Mouse (Mus musculus) forebrain, postnatal 0 days (tissue): ENCODE results near the gene Pam. TPM values are rescaled to one million over a fixed set of nuclear protein-coding genes. Genes with fewer than 3 reads are reported as not detected.

Experiments
- ATAC-seq: fragments of 200-750 bp; cut with Nextera tagmentation; 2 replicates; pipeline ENCODE4 v1.8.0; 2017; ENCODE audit warnings: mild to moderate bottlenecking, moderate library complexity
- DNase-seq: peaks from one replicate; pipeline ENCODE4 v3.0.0-alpha.2; 2015
- H3K27ac ChIP-seq: fragments of 300-500 bp; sonication (generic); 2 replicates; pipeline ENCODE4 v1.5.1; 2014; ENCODE audit warnings: low read depth, mild to moderate bottlenecking, antibody characterized with exemption, low read length, moderate library complexity, mixed read lengths
- H3K27me3 ChIP-seq: fragments of 300-500 bp; sonication (generic); 2 replicates; pipeline ENCODE4 v1.6.1; 2014; ENCODE audit warnings: mild to moderate bottlenecking, low read length, mixed read lengths; ENCODE audit not compliant: insufficient read depth
- H3K36me3 ChIP-seq: fragments of 300-500 bp; sonication (generic); 2 replicates; pipeline ENCODE4 v1.6.1; 2014; ENCODE audit warnings: mild to moderate bottlenecking, moderate library complexity; ENCODE audit not compliant: insufficient read depth
- H3K4me1 ChIP-seq: fragments of 300-500 bp; sonication (generic); 2 replicates; pipeline ENCODE4 v1.6.1; 2014; ENCODE audit warnings: antibody characterized with exemption; ENCODE audit not compliant: insufficient read depth
- H3K4me2 ChIP-seq: fragments of 300-500 bp; sonication (generic); 2 replicates; pipeline ENCODE4 v1.6.1; 2014; ENCODE audit warnings: low read depth, mild to moderate bottlenecking, moderate library complexity
- H3K4me3 ChIP-seq: fragments of 300-500 bp; sonication (generic); 2 replicates; pipeline ENCODE4 v1.5.1; 2014; ENCODE audit warnings: low read depth, low read length, mixed read lengths
- H3K9ac ChIP-seq: fragments of 300-500 bp; sonication (generic); 2 replicates; pipeline ENCODE4 v1.6.1; 2014; ENCODE audit warnings: mild to moderate bottlenecking
- H3K9me3 ChIP-seq: fragments of 300-500 bp; sonication (generic); 2 replicates; pipeline ENCODE4 v1.6.1; 2016; ENCODE audit warnings: low read length
- CTCF ChIP-seq: sonication (generic); IDR thresholded peaks from 2 replicates; pipeline ENCODE4 v1.5.1; 2016; ENCODE audit warnings: antibody characterized with exemption, control low read depth, low read depth
- WGBS: fragments of 180-500 bp; shearing (Covaris S2); extraction: QIAGEN DNeasy Blood & Tissue Kit; methylation state at CpG from one replicate; pipeline ENCODE4 v1.1.7; 2014; 5-methylcytosine and 5-hydroxymethylcytosine counted together
- polyA plus RNA-seq: library from polyadenylated mRNA; unstranded; fragments of >200 nt; fragmentation: Nextera tagmentation; extraction: Ambion mirVana; gene quantifications from 2 replicates; pipeline ENCODE4 v1.2.1, GENCODE M21; 2015
- total RNA-seq: library from RNA; depleted of rRNA; stranded (reverse); fragments of >200 nt; gene quantifications from 2 replicates; pipeline ENCODE4 v1.2.3, GENCODE M21; 2014

Pam gene
- total and polyA plus RNA-seq, 2 experiments from 2014 or later, result 43.7 to 93.3 TPM

DNA sequence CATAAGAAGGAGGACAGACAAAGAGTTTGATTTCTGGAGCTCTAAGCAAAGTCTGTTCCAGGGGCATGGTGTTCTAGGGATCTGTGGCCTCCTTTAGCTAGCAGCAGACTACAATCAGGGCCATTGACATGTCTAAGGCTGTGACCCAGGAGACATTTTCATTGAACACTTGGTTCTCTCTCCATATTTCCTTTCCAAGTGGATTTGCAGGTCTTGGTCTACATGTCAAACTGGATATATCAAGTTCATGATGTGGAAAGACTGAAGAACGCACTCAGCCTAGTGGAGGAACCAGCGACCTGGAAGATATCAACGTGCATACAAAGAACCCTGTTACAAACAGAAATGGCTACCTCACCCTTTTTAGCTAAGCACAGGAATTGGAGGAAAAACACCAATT lies 156.9 kb downstream of the Pam start:
- no peaks in the 10 kb centered on the region for H3K36me3 ChIP-seq
- H3K4me2 ChIP-seq, result no peak overlapping the region
- no peak overlapping the region for H3K4me3 ChIP-seq
- H3K27ac ChIP-seq, result 0 out of 2 replicates have a peak overlapping the region, but pooled peaks have one; percentile 16
- no peaks in the 10 kb centered on the region for H3K27me3 ChIP-seq
- H3K9me3 ChIP-seq, result no peaks in the 10 kb centered on the region
- DNase-seq (no peak), ATAC-seq (no peak)
- H3K9ac ChIP-seq, result no peak overlapping the region
- no peak for TF ChIP-seq CTCF
- 0 out of 2 replicates have a peak, but pooled peaks cover 3% of the 10 kb centered on the region for H3K4me1 ChIP-seq
- WGBS, result 80% methylated on average over 3 of the region's 3 CpGs

- H3K4me1 ChIP-seq, result 0 out of 2 replicates have a peak, but pooled peaks cover 3% of the 10 kb centered on the region
- 0 out of 2 replicates have a peak overlapping the region, but pooled peaks have one; percentile 16 for H3K27ac ChIP-seq
- WGBS, result 33% methylated on average over 3 of the region's 3 CpGs
- H3K9ac ChIP-seq, result no peak overlapping the region
- H3K4me3 ChIP-seq, result no peak overlapping the region
- H3K9me3 ChIP-seq, result no peaks in the 10 kb centered on the region
- no peaks in the 10 kb centered on the region for H3K27me3 ChIP-seq
- H3K36me3 ChIP-seq, result no peaks in the 10 kb centered on the region
- no peak for DNase-seq
- no peak overlapping the region for H3K4me2 ChIP-seq
- TF ChIP-seq CTCF, result no peak
- ATAC-seq, result peak; percentile 83
These were observed 157.4 kb downstream of the Pam start for GRCm38 (mm10) chr1:97938053-97938452.

DNA sequence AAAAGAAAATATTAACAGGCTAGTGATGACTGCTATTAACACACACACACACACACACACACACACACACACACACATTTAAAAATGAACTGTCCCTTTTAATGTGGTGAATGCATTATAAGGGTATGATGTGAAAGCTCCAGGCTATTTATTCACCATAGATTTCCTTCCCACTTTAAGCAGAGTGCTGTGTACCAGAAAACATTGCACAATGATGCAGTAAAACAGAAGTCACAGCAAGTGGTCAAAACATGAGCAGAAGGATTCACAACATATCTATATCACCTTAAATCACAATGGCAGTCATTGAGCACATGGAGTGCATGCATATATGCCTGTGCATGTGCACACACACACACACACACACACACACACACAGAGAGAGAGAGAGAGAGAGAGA lies 160.5 kb downstream of the Pam start:
- ATAC-seq (no peak), DNase-seq (no peak)
- Histone ChIP-seq H3K27me3 (no peaks in the 10 kb centered on the region), H3K36me3 (no peaks in the 10 kb centered on the region), H3K9me3 (no peaks in the 10 kb centered on the region), H3K27ac (no peak overlapping the region), H3K4me2 (no peak overlapping the region), H3K4me3 (no peak overlapping the region), H3K9ac (no peak overlapping the region), H3K4me1 (0 out of 2 replicates have a peak, but pooled peaks cover 7% of the 10 kb centered on the region)
- TF ChIP-seq CTCF, result no peak

DNA sequence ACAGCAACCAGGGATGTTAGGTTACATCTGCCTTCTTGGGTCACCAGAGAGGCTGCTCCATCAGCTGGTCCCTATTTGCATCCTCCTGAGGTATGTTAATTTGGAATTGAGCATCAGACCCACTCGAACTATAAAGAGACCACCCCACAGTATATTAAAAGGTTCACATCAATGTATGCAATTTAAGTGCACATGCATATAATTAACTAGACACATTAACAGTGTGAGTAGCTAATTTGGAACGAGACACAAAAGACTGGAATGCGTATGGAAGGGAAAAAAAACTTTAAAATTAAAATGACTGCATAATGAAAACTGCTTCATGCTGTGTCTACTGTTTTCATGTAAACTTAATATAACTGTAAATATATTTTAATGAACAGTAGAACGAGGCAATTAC lies 164.2 kb downstream of the Pam start:
- no peak overlapping the region for H3K4me3 ChIP-seq
- no peak overlapping the region for H3K27ac ChIP-seq
- H3K4me1 ChIP-seq, result peaks cover 14% of the 10 kb centered on the region
- 19% methylated on average over 4 of the region's 4 CpGs for WGBS
- no peak for TF ChIP-seq CTCF
- no peak overlapping the region for H3K9ac ChIP-seq
- ATAC-seq, result no peak
- no peaks in the 10 kb centered on the region for H3K27me3 ChIP-seq
- no peaks in the 10 kb centered on the region for H3K36me3 ChIP-seq
- no peaks in the 10 kb centered on the region for H3K9me3 ChIP-seq
- no peak for DNase-seq
- H3K4me2 ChIP-seq, result no peak overlapping the region

- ATAC-seq, result peak; percentile 91
- Histone ChIP-seq H3K4me3 (no peak overlapping the region), H3K36me3 (no peaks in the 10 kb centered on the region), H3K4me1 (peaks cover 14% of the 10 kb centered on the region), H3K27ac (peak overlapping the region; percentile 73), H3K9ac (no peak overlapping the region), H3K27me3 (no peaks in the 10 kb centered on the region), H3K9me3 (no peaks in the 10 kb centered on the region), H3K4me2 (peak overlapping the region; percentile 16; the same call in 1 of the 2 replicates)
- TF ChIP-seq CTCF, result no peak
- 10% methylated on average over 4 of the region's 4 CpGs for WGBS
- peak; percentile 68 for DNase-seq
These were observed 165.9 kb downstream of the Pam start for GRCm38 (mm10) chr1:97929415-97930028.

- Histone ChIP-seq H3K9me3 (no peaks in the 10 kb centered on the region), H3K27me3 (no peaks in the 10 kb centered on the region), H3K27ac (no peak overlapping the region), H3K4me2 (no peak overlapping the region), H3K4me1 (peaks cover 14% of the 10 kb centered on the region), H3K36me3 (no peaks in the 10 kb centered on the region), H3K4me3 (no peak overlapping the region), H3K9ac (no peak overlapping the region)
- no peak for TF ChIP-seq CTCF
- WGBS, result 93% methylated on average over 7 of the region's 7 CpGs
- ATAC-seq, result no peak
- DNase-seq, result no peak
These were observed 168.7 kb downstream of the Pam start for GRCm38 (mm10) chr1:97926789-97927188.

- Histone ChIP-seq H3K4me2 (no peak overlapping the region), H3K4me3 (no peak overlapping the region)
- TF ChIP-seq CTCF, result no peak
These were observed 169.4 kb downstream of the Pam start for GRCm38 (mm10) chr1:97926017-97926540.

More at GRCm38 (mm10) chr1:97926017-97926540, 169.4 kb downstream of the Pam start:
- no peak for ATAC-seq
- no peak for DNase-seq
- Histone ChIP-seq H3K9ac (no peak overlapping the region), H3K27ac (no peak overlapping the region), H3K9me3 (no peaks in the 10 kb centered on the region), H3K36me3 (no peaks in the 10 kb centered on the region), H3K27me3 (no peaks in the 10 kb centered on the region), H3K4me1 (peaks cover 12% of the 10 kb centered on the region)
- WGBS, result 56% methylated on average over 2 of the region's 2 CpGs
